Mouse (Mus musculus) limb, embryonic 12.5 days (tissue): ENCODE measurements around the gene Zfp950. TPM values are rescaled to one million over a fixed set of nuclear protein-coding genes. Genes with fewer than 3 reads are reported as not detected.
"Not testable (repeated sequence)": the region's sequence is repeated elsewhere in the genome, so short reads cannot be mapped to it uniquely, and the experiment has no call there.

ENCODE experiments used
- ATAC-seq: fragments of 200-750 bp; cut with Nextera tagmentation; 2 replicates; pipeline ENCODE4 v1.8.0; 2017; ENCODE audit warnings: low read depth, moderate TSS enrichment; ENCODE audit not compliant: insufficient number of reproducible peaks, insufficient read depth, low FRiP score, low TSS enrichment
- H3K27ac ChIP-seq: fragments of 300-500 bp; sonication (generic); 2 replicates; pipeline ENCODE4 v1.5.1; 2016; ENCODE audit warnings: mild to moderate bottlenecking, moderate library complexity
- H3K27me3 ChIP-seq: fragments of 300-500 bp; sonication (generic); 2 replicates; pipeline ENCODE4 v1.6.1; 2016; ENCODE audit warnings: mild to moderate bottlenecking, moderate library complexity
- H3K36me3 ChIP-seq: fragments of 300-500 bp; sonication (generic); 2 replicates; pipeline ENCODE4 v1.6.1; 2016; ENCODE audit warnings: mild to moderate bottlenecking, moderate library complexity
- H3K4me1 ChIP-seq: fragments of 300-500 bp; sonication (generic); replicated peaks from 2 replicates; pipeline ENCODE4 v1.6.1; 2016
- H3K4me2 ChIP-seq: fragments of 300-500 bp; sonication (generic); 2 replicates; pipeline ENCODE4 v1.6.1; 2016; ENCODE audit warnings: mild to moderate bottlenecking, moderate library complexity
- H3K4me3 ChIP-seq: fragments of 300-500 bp; sonication (generic); replicated peaks from 2 replicates; pipeline ENCODE4 v1.5.1; 2016; ENCODE audit warnings: mild to moderate bottlenecking
- H3K9ac ChIP-seq: fragments of 300-500 bp; sonication (generic); replicated peaks from 2 replicates; pipeline ENCODE4 v1.6.1; 2016; ENCODE audit warnings: mild to moderate bottlenecking, moderate library complexity
- H3K9me3 ChIP-seq: fragments of 300-500 bp; sonication (generic); 2 replicates; pipeline ENCODE4 v1.6.1; 2016; ENCODE audit warnings: mild to moderate bottlenecking, moderate library complexity
- WGBS: fragments of 180-500 bp; shearing (Covaris S2); methylation state at CpG from one replicate; pipeline ENCODE4 v1.1.7; 2016; 5-methylcytosine and 5-hydroxymethylcytosine counted together
- polyA plus RNA-seq: library from polyadenylated mRNA; unstranded; fragments of >200 nt; fragmentation: Nextera tagmentation; extraction: Ambion mirVana; gene quantifications from 2 replicates; pipeline ENCODE4 v1.2.1, GENCODE M21; 2016

Zfp950 gene
- polyA plus RNA-seq, result 43.8 and 53.2 TPM in 2 replicates

DNA sequence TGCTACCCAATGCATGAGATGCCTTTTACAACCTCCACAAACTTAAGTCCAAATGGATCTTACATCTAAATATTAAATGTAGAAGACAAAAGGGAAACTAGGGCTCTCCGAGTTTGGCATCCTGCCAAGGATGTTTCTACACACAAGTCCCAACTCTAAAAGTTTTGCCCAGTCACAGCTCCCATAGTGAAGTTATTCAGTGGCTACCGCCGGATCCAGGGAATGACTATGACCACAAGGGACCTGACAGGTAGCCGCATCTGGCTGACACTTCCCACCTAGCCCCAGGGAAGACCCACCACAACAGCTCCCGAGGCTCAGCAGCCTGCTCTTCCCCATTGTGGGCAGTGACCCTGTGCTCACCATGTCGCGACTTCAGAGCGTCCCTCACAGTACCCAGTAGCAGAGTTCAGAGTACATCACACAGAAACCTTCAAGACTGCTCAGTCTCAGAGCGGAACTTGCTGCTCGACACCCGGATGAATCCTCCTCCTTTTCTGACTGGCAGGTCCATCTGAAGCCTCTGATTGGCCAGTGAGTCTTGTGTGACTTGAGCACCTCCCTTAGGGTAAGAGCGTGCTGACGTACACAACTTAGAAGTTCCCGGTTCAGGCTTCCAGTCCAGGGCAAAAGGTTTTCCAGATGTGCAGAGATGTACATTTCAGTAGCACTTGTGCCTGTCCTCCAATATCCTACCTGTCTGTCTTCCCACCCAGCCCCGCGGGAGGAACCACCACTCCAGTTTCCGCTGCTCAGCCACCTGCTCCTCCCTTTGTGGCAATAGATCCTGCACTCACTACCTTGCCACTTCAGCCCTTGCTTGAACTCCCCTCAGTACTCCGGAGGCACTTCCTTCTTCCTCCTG lies at the start of gene Zfp950:
TSS of gene Zfp950 (minus strand) at position 499 of the 865 bp plus-strand sequence.
- Histone ChIP-seq H3K27ac (0 out of 2 replicates have a peak within 1 kb of the TSS, but pooled peaks have one; percentile 29), H3K4me1 (peaks cover 7% of the 10 kb centered on the region), H3K27me3 (no peaks in the 10 kb centered on the region), H3K4me3 (peak within 1 kb of the TSS; percentile 76), H3K4me2 (peak within 1 kb of the TSS; percentile 70), H3K36me3 (no peaks in the 10 kb centered on the region; the same call in 1 of the 2 replicates), H3K9ac (peak within 1 kb of the TSS; percentile 79), H3K9me3 (no peaks in the 10 kb centered on the region)
- WGBS, result under 1% methylated on average over 18 of the region's 18 CpGs
- peak; percentile 100 for ATAC-seq

GRCm38 (mm10) chr19:61183590-61183989 lies 43.0 kb upstream of the Zfp950 start, which contains the start of gene Gm6020:
Gm6020 (plus strand) TSS chr19:61183890.
- not testable (repeated sequence) for H3K27ac ChIP-seq, H3K4me1 ChIP-seq, H3K27me3 ChIP-seq, H3K36me3 ChIP-seq, H3K4me3 ChIP-seq, H3K9ac ChIP-seq, ATAC-seq, H3K4me2 ChIP-seq
- peaks cover 35% of the 10 kb centered on the region for H3K9me3 ChIP-seq
- 77% methylated on average over 2 of the region's 2 CpGs for WGBS

DNA sequence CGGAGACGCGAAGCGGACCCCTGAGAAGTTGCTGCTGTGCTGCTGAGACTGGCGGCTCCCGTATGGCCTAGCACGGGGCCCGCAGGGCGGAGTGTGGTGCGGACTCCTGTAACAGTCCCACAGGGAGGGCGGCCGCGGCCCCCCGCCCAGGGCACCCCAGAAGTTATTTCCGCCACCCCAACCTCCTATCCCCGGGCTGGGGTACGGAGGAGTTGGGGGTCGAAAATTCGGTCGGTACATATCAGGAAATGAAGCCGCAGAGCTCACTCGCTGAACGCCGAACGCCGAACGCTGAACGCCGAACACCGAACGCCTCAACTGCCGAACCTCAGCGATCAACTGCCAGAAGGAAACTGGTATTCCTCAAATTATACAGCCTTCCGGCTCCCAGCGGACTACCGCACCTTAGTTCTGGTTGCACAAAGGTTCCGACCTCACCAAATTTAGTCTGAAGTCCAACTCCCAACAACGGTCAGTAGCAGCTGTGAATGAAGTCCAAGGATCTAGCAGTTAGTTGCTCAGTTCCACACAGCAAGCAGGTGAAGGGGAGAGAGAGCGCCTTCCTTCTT lies 35.2 kb upstream of the Zfp950 start, which contains the start of gene Gm7102:
TSS of gene Gm7102 (minus strand) at position 554 of the 569 bp plus-strand sequence.
- ATAC-seq, result no peak
- no peak within 1 kb of the TSS for H3K27ac ChIP-seq
- no peaks in the 10 kb centered on the region for H3K4me1 ChIP-seq
- peak within 1 kb of the TSS; percentile 54; the same call in 1 of the 2 replicates for H3K9ac ChIP-seq
- H3K36me3 ChIP-seq, result no peaks in the 10 kb centered on the region
- peak within 1 kb of the TSS; percentile 57 for H3K4me2 ChIP-seq
- H3K4me3 ChIP-seq, result peak within 1 kb of the TSS; percentile 37
- H3K27me3 ChIP-seq, result peaks cover 11% of the 10 kb centered on the region; the same call in 1 of the 2 replicates
- WGBS, result 22% methylated on average over 39 of the region's 39 CpGs
- peaks cover 7% of the 10 kb centered on the region; the same call in 1 of the 2 replicates for H3K9me3 ChIP-seq

GRCm38 (mm10) chr19:61151701-61152420 lies 11.2 kb upstream of the Zfp950 start:
- H3K4me1 ChIP-seq, result no peaks in the 10 kb centered on the region
- H3K4me3 ChIP-seq, result peak overlapping the region; percentile 43
- peak; percentile 31; the same call in 1 of the 2 replicates for ATAC-seq
- H3K4me2 ChIP-seq, result peak overlapping the region; percentile 77
- WGBS, result 11% methylated on average over 27 of the region's 27 CpGs
- H3K36me3 ChIP-seq, result no peaks in the 10 kb centered on the region
- peak overlapping the region; percentile 53 for H3K9ac ChIP-seq
- no peak overlapping the region for H3K27ac ChIP-seq
- peaks cover 14% of the 10 kb centered on the region for H3K27me3 ChIP-seq
- no peaks in the 10 kb centered on the region for H3K9me3 ChIP-seq

DNA sequence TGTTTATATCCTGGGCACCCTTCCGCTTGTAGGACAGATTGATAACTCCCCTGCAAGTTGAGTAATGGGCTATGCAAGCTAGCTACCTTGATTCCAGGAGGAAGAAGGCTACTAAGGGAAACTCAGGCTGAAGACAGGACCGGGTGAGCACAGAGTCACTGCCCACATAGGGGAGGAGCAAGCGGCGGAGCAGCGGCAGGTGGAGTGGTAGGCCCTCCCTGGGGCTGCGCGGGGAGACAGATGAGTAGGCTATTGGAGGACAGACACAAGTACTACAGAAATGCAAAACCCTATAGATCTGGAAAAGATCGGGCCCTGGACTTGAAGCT lies 10.7 kb upstream of the Zfp950 start:
- peak overlapping the region; percentile 77 for H3K4me2 ChIP-seq
- H3K36me3 ChIP-seq, result no peaks in the 10 kb centered on the region
- H3K9me3 ChIP-seq, result no peaks in the 10 kb centered on the region
- peaks cover 14% of the 10 kb centered on the region for H3K27me3 ChIP-seq
- no peak overlapping the region for H3K27ac ChIP-seq
- H3K9ac ChIP-seq, result peak overlapping the region; percentile 53; the same call in 1 of the 2 replicates
- 7% methylated on average over 8 of the region's 8 CpGs for WGBS
- ATAC-seq, result no peak
- H3K4me1 ChIP-seq, result no peaks in the 10 kb centered on the region
- H3K4me3 ChIP-seq, result peak overlapping the region; percentile 43

DNA sequence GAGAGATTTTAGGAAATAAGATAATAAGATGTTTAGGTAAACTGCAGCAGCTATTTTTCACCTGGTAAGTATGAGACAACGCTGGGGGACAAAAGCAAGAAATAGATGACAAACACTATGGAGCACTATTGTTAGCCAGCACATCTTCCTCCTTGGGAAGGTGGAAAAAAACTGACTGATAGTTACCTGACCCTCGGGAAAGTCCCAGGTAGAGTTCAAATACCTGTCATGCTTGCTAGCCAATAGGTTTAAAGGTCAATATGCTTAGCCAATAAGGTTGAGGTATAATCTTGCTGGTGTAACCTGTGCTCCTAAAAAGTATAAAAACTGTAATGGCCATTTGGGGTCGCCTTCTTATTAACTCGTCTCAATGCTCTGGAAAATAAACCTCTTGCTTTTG lies 659 bp upstream of the Zfp950 start:
- peak overlapping the region; percentile 70 for H3K4me2 ChIP-seq
- WGBS, result 17% methylated on average over 4 of the region's 4 CpGs
- no peak overlapping the region for H3K9ac ChIP-seq

GRCm38 (mm10) chr19:61138655-61139054 lies 2.0 kb downstream of the Zfp950 start:
- H3K9ac ChIP-seq, result no peak overlapping the region
- H3K27me3 ChIP-seq, result no peaks in the 10 kb centered on the region
- no peak overlapping the region for H3K27ac ChIP-seq
- H3K9me3 ChIP-seq, result no peaks in the 10 kb centered on the region
- no peak for ATAC-seq
- H3K4me2 ChIP-seq, result no peak overlapping the region
- H3K36me3 ChIP-seq, result no peaks in the 10 kb centered on the region; the same call in 1 of the 2 replicates
- peaks cover 7% of the 10 kb centered on the region for H3K4me1 ChIP-seq
- H3K4me3 ChIP-seq, result no peak overlapping the region

More for the DNA sequence above, 659 bp upstream of the Zfp950 start:
- Histone ChIP-seq H3K27me3 (no peaks in the 10 kb centered on the region), H3K9me3 (no peaks in the 10 kb centered on the region), H3K4me3 (peak overlapping the region; percentile 76), H3K36me3 (no peaks in the 10 kb centered on the region; the same call in 1 of the 2 replicates), H3K27ac (no peak overlapping the region), H3K4me1 (peaks cover 7% of the 10 kb centered on the region)
- no peak for ATAC-seq

DNA sequence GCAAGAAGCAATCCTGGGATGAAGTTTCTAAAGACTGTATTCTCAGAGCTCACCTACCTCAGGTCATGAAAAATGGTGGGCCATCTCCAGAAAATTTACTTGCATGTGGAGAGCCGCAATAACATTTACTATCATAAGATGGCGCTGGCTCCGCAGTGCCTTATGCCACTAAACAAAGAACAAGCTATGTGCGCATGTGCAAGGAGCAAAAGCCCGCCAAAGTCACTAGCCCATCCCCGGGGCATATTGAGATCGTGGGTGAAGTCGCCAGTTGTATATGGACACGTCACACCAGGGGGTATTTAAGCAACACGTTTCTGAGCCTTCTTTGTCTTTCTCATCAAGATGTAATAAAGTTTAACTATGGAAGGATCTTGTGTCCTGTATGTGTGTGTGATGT lies 9.5 kb downstream of the Zfp950 start:
- no peaks in the 10 kb centered on the region for H3K4me1 ChIP-seq
- 90% methylated on average over 10 of the region's 10 CpGs for WGBS
- H3K9me3 ChIP-seq, result no peaks in the 10 kb centered on the region
- ATAC-seq, result no peak
- no peak overlapping the region for H3K27ac ChIP-seq
- H3K36me3 ChIP-seq, result peaks cover 24% of the 10 kb centered on the region
- no peak overlapping the region for H3K4me3 ChIP-seq
- H3K27me3 ChIP-seq, result no peaks in the 10 kb centered on the region
- no peak overlapping the region for H3K9ac ChIP-seq
- H3K4me2 ChIP-seq, result no peak overlapping the region

- Histone ChIP-seq H3K4me2 (no peak overlapping the region), H3K36me3 (0 out of 2 replicates have a peak, but pooled peaks cover 3% of the 10 kb centered on the region), H3K9ac (no peak overlapping the region), H3K9me3 (peaks cover 12% of the 10 kb centered on the region), H3K4me3 (no peak overlapping the region), H3K27ac (no peak overlapping the region), H3K27me3 (no peaks in the 10 kb centered on the region), H3K4me1 (no peaks in the 10 kb centered on the region)
- ATAC-seq, result no peak
- 24% methylated on average over 2 of the region's 2 CpGs for WGBS
Measured at GRCm38 (mm10) chr19:61110184-61110583, 30.5 kb downstream of the Zfp950 start.

DNA sequence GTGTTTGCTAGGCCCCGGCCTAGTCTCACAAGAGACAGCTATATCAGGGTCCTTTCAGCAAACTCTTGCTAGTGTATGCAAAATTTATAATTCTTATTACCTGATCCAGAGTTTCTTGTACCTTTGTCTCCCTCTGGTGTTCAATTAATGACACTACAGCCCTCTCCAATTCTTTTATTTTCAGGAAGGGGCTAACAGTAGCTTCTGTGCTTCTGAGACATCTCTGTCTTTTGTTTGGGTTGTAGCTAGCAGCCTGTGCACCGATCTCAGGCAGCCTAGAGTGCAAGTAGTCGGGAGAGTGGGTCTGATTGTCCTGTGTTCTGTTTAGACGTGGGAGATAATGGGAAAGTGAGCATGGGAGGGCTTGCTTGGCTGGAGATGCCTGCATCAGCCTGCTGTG lies 42.9 kb downstream of the Zfp950 start:
- no peaks in the 10 kb centered on the region for H3K4me1 ChIP-seq
- no peak overlapping the region for H3K4me2 ChIP-seq
- no peak overlapping the region for H3K27ac ChIP-seq
- peaks cover 8% of the 10 kb centered on the region for H3K36me3 ChIP-seq
- H3K27me3 ChIP-seq, result no peaks in the 10 kb centered on the region
- H3K9ac ChIP-seq, result no peak overlapping the region
- H3K4me3 ChIP-seq, result no peak overlapping the region
- no peak for ATAC-seq
- WGBS, result 32% methylated on average over 4 of the region's 4 CpGs
- no peaks in the 10 kb centered on the region for H3K9me3 ChIP-seq

DNA sequence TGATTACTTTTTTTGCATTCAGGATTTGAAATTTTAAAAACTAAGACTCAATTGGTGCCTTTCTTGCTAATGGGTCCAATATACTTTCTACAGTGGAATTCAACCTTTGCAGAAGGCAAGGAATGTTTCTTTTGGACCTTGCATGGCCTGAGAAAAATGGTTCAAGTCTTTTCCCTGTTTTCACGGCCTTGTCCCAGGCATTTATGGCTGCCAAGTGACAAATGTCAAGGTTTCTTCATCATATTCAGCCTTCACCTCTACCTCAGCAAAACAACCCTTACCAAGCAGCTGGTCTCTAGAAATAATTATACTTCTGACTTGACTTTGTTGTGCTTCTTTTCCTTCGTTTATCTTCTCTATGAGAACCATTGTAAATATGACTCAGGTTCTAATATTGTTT lies 43.9 kb downstream of the Zfp950 start:
- H3K9ac ChIP-seq, result no peak overlapping the region
- peaks cover 8% of the 10 kb centered on the region for H3K36me3 ChIP-seq
- no peak overlapping the region for H3K4me2 ChIP-seq
- H3K4me3 ChIP-seq, result no peak overlapping the region
- no peak for ATAC-seq
- H3K4me1 ChIP-seq, result no peaks in the 10 kb centered on the region
- H3K9me3 ChIP-seq, result no peaks in the 10 kb centered on the region
- WGBS, result 78% methylated on average over 2 of the region's 2 CpGs
- no peak overlapping the region for H3K27ac ChIP-seq
- no peaks in the 10 kb centered on the region for H3K27me3 ChIP-seq
